Mouse (Mus musculus) bone marrow macrophage, adult 2 months (primary cell): ENCODE data around the gene Vstm2l. TPM values are rescaled to one million over a fixed set of nuclear protein-coding genes. Genes with fewer than 3 reads are reported as not detected.

Source experiments
- H3K27ac ChIP-seq: 2 replicates; pipeline ENCODE4 v1.5.1; 2012; ENCODE audit warnings: low read depth, low read length; ENCODE audit not compliant: insufficient read depth
- H3K4me1 ChIP-seq: 2 replicates; pipeline ENCODE4 v1.6.1; 2012; ENCODE audit warnings: low read length; ENCODE audit not compliant: control insufficient read depth, insufficient read depth
- H3K4me3 ChIP-seq: 2 replicates; pipeline ENCODE4 v1.5.1; 2012; ENCODE audit warnings: mild to moderate bottlenecking, low read length, moderate library complexity; ENCODE audit not compliant: insufficient read depth
- CTCF ChIP-seq: IDR thresholded peaks from 2 replicates; pipeline ENCODE4 v1.5.1; 2012; ENCODE audit warnings: low read depth, mild to moderate bottlenecking, low read length, moderate library complexity
- POLR2A ChIP-seq: IDR thresholded peaks from 2 replicates; pipeline ENCODE4 v1.6.1; 2012; ENCODE audit warnings: mild to moderate bottlenecking, low read depth, low read length, borderline replicate concordance
- polyA plus RNA-seq: library from polyadenylated mRNA; stranded (reverse); fragments of >200 nt; gene quantifications from 2 replicates; pipeline ENCODE4 v1.2.4, GENCODE M21; 2012; ENCODE audit not compliant: missing spikeins, insufficient read depth, insufficient read length

Gene Vstm2l
- polyA plus RNA-seq, 1 experiment, result not detected

GRCm38 (mm10) chr2:157927815-157928214 lies 13.4 kb downstream of the Vstm2l start:
- no peak overlapping the region for H3K27ac ChIP-seq
- H3K4me1 ChIP-seq, result no peaks in the 10 kb centered on the region
- no peak for TF ChIP-seq CTCF
- no peak for TF ChIP-seq POLR2A
- H3K4me3 ChIP-seq, result no peak overlapping the region

- TF ChIP-seq CTCF (no peak), POLR2A (no peak)
- Histone ChIP-seq H3K27ac (no peak overlapping the region), H3K4me3 (no peak overlapping the region), H3K4me1 (no peaks in the 10 kb centered on the region)
Observed at GRCm38 (mm10) chr2:157932655-157933054, 18.2 kb downstream of the Vstm2l start.

- Histone ChIP-seq H3K4me3 (no peak overlapping the region), H3K4me1 (no peaks in the 10 kb centered on the region), H3K27ac (no peak overlapping the region)
- no peak for TF ChIP-seq CTCF
- TF ChIP-seq POLR2A, result no peak
Observed at GRCm38 (mm10) chr2:157935444-157936171, 21.2 kb downstream of the Vstm2l start.

- no peak overlapping the region for H3K27ac ChIP-seq
- no peak for TF ChIP-seq POLR2A
- no peak for TF ChIP-seq CTCF
- no peak overlapping the region for H3K4me3 ChIP-seq
- H3K4me1 ChIP-seq, result no peaks in the 10 kb centered on the region
Observed at GRCm38 (mm10) chr2:157936676-157937075, 22.2 kb downstream of the Vstm2l start.

- Histone ChIP-seq H3K4me3 (no peak overlapping the region), H3K4me1 (no peaks in the 10 kb centered on the region), H3K27ac (no peak overlapping the region)
- TF ChIP-seq CTCF (no peak), POLR2A (no peak)
Observed at GRCm38 (mm10) chr2:157940586-157941185, 26.2 kb downstream of the Vstm2l start.

GRCm38 (mm10) chr2:157943514-157944155 lies 29.2 kb downstream of the Vstm2l start:
- Histone ChIP-seq H3K4me1 (no peaks in the 10 kb centered on the region), H3K4me3 (peak overlapping the region; percentile 43)

GRCm38 (mm10) chr2:157944156-157944893 lies 29.9 kb downstream of the Vstm2l start:
- TF ChIP-seq POLR2A (no peak), CTCF (no peak)
- Histone ChIP-seq H3K4me1 (no peaks in the 10 kb centered on the region), H3K27ac (no peak overlapping the region), H3K4me3 (peak overlapping the region; percentile 43)

More at GRCm38 (mm10) chr2:157943514-157944155, 29.2 kb downstream of the Vstm2l start:
- no peak for TF ChIP-seq POLR2A
- peak; percentile 35; the same call in 1 of the 2 replicates for TF ChIP-seq CTCF
- no peak overlapping the region for H3K27ac ChIP-seq

GRCm38 (mm10) chr2:157953978-157954377 lies 39.5 kb downstream of the Vstm2l start:
- H3K27ac ChIP-seq, result no peak overlapping the region

GRCm38 (mm10) chr2:157957707-157958108 lies 43.3 kb downstream of the Vstm2l start:
- Histone ChIP-seq H3K27ac (no peak overlapping the region), H3K4me1 (no peaks in the 10 kb centered on the region), H3K4me3 (no peak overlapping the region)
- no peak for TF ChIP-seq POLR2A
- TF ChIP-seq CTCF, result no peak

More at GRCm38 (mm10) chr2:157953978-157954377, 39.5 kb downstream of the Vstm2l start:
- H3K4me3 ChIP-seq, result no peak overlapping the region
- TF ChIP-seq CTCF (no peak), POLR2A (no peak)
- no peaks in the 10 kb centered on the region for H3K4me1 ChIP-seq
